Mouse (Mus musculus): ENCODE data around the gene Rexo5. TPM values are rescaled to one million over a fixed set of nuclear protein-coding genes. Genes with fewer than 3 reads are reported as not detected.
A peak's percentile ranks its signal among the peaks of the same experiment; 100 is the strongest.

The Rexo5 gene
- total and polyA plus RNA-seq, 2 experiments from 2014 or later, result 3.5 to 4.5 TPM

DNA sequence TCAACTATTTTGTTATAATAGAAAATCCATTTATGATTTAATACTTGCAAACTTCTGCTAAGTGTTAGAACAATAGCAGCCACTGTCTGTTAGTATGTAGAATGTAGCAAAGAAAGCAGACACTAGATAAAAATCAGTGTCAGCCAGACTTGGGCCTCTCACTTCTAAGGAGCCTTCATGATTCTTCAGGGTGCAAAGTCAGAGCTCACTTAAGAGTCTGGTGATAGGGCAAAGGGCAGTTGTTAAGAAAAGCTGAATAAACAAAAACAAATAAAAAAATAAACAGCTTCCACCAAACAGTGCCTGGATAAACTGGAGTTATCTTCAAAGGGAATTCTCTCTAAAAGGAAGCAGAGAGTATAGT lies 67.1 kb downstream of the Rexo5 start:
- H3K9ac ChIP-seq (replicated peaks; ENCODE audit: low read depth, low read length), result no peak overlapping the region
- H3K27ac ChIP-seq (ENCODE audit: low read depth), result peak overlapping the region; percentile 66
- no peaks in the 10 kb centered on the region for H3K27me3 ChIP-seq (ENCODE audit: control insufficient read depth, insufficient read depth, low read length)
- no peaks in the 10 kb centered on the region for H3K9me3 ChIP-seq (replicated peaks; ENCODE audit: control insufficient read depth, low read length)
- DNase-seq (ENCODE audit: low spot score) (no peak), ATAC-seq (ENCODE audit: insufficient read depth, low read depth) (no peak)
- H3K4me1 ChIP-seq (ENCODE audit: control insufficient read depth, insufficient read depth), result peaks cover 5% of the 10 kb centered on the region
- TF ChIP-seq EP300 (IDR thresholded peaks at IDR 0.05; ENCODE audit: low read depth), result no peak
- TF ChIP-seq CTCF (IDR thresholded peaks at IDR 0.05; ENCODE audit: low read depth), result no peak
- no peak overlapping the region for H3K4me3 ChIP-seq (ENCODE audit: low read depth, low read length)
- peaks cover 24% of the 10 kb centered on the region for H3K36me3 ChIP-seq (replicated peaks; ENCODE audit: control insufficient read depth, insufficient read depth, low read length)
- H3K4me2 ChIP-seq (ENCODE audit: low read depth, low read length), result no peak overlapping the region; the same call in 1 of the 2 replicates

DNA sequence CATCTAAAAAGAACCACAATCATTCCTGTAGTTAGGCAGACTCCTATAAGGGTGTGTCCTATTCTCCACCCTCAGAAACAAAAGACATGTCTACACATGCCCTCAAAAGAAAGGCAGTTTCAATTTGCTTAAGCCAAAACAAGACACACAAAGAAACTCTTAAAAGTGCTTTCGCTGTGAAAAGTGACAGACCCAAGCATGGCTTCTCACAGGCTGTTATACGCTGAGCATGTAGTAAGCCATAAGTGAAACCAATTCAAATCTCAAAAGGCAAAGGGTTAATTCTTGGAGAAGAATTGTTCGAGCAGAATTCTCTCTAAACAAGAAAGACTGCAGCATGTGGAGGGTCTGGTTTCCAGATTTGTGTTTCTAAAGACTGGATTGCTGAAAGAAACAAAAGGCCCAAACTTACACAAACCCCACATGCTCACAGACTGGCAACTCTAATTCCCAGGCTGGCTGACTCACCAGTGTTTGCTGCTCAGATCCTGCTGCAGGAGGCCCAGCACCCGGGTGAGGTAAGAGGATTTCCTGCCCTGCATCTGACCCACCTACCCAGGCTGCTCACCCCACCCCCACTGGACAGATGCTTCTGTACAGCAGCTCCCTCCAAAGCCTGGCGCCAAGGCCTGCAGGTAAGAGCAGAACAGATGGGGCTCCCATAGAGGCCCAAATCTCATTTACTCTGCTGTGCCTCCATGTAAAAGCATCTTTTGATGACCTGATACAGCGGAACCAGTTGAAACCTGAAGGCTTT lies 67.7 kb downstream of the Rexo5 start:
- Histone ChIP-seq H3K27ac (ENCODE audit: low read depth) (peak overlapping the region; percentile 66), H3K9me3 (replicated peaks; ENCODE audit: control insufficient read depth, low read length) (no peaks in the 10 kb centered on the region), H3K27me3 (ENCODE audit: control insufficient read depth, insufficient read depth, low read length) (no peaks in the 10 kb centered on the region), H3K4me3 (ENCODE audit: low read depth, low read length) (no peak overlapping the region), H3K4me2 (ENCODE audit: low read depth, low read length) (peak overlapping the region; percentile 6; the same call in 1 of the 2 replicates), H3K9ac (replicated peaks; ENCODE audit: low read depth, low read length) (peak overlapping the region; percentile 40; the same call in 1 of the 2 replicates), H3K4me1 (ENCODE audit: control insufficient read depth, insufficient read depth) (peaks cover 5% of the 10 kb centered on the region), H3K36me3 (replicated peaks; ENCODE audit: control insufficient read depth, insufficient read depth, low read length) (peaks cover 24% of the 10 kb centered on the region)
- TF ChIP-seq EP300 (IDR thresholded peaks at IDR 0.05; ENCODE audit: low read depth) (no peak), CTCF (IDR thresholded peaks at IDR 0.05; ENCODE audit: low read depth) (no peak)
- 43% methylated on average over 6 of the region's 6 CpGs for WGBS
- peak; percentile 38 for DNase-seq (ENCODE audit: low spot score)
- peak; percentile 71 for ATAC-seq (ENCODE audit: insufficient read depth, low read depth)

DNA sequence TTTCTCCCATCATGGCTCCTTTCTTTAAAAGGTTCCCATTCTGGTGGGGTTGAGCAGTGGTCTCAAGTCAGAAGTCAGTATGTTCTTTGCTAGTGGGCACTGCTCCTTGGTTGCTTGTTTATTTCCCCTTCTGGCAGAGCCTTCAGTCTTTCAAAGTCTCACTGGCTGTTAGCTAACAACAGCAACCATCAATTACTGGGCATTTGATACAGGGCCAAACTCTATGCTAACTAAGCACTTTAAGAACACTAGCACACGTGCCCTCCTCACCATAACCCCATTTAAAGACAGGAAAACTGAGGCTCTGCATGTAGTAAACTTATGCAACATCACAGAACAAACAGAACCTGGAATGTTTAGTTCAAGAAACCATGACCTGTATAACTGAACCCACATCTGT lies 68.4 kb downstream of the Rexo5 start:
- no peak overlapping the region for H3K4me3 ChIP-seq (ENCODE audit: low read depth, low read length)
- TF ChIP-seq EP300 (IDR thresholded peaks at IDR 0.05; ENCODE audit: low read depth) (no peak), CTCF (IDR thresholded peaks at IDR 0.05; ENCODE audit: low read depth) (no peak)
- no peak overlapping the region for H3K27ac ChIP-seq (ENCODE audit: low read depth)
- H3K9me3 ChIP-seq (replicated peaks; ENCODE audit: control insufficient read depth, low read length), result no peaks in the 10 kb centered on the region
- H3K36me3 ChIP-seq (replicated peaks; ENCODE audit: control insufficient read depth, insufficient read depth, low read length), result peaks cover 19% of the 10 kb centered on the region
- peaks cover 5% of the 10 kb centered on the region for H3K4me1 ChIP-seq (ENCODE audit: control insufficient read depth, insufficient read depth)
- H3K9ac ChIP-seq (replicated peaks; ENCODE audit: low read depth, low read length), result no peak overlapping the region
- DNase-seq (ENCODE audit: low spot score) (no peak), ATAC-seq (ENCODE audit: insufficient read depth, low read depth) (no peak)
- 56% methylated on average over 1 of the region's 1 CpGs for WGBS
- H3K4me2 ChIP-seq (ENCODE audit: low read depth, low read length), result no peak overlapping the region
- H3K27me3 ChIP-seq (ENCODE audit: control insufficient read depth, insufficient read depth, low read length), result no peaks in the 10 kb centered on the region

DNA sequence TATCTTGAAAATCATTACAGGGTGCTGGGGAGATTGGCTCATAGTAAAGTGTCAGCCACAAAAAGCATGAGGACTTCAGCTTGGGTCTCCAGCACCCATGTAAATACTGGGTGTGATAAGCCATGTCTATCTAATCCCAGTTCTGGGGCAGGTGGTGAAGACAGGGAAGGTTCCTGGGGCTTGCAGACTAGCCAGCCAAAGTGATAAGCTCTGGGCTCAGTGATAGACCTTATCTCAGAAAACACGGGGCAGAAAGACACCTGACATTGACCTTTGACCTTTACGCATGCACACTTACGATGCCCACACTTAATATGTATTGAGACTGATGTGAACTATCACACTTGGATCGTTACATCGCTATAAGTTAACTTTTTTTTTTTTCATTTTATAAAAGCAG lies 70.7 kb downstream of the Rexo5 start:
- H3K9ac ChIP-seq (replicated peaks; ENCODE audit: low read depth, low read length), result no peak overlapping the region
- no peak for DNase-seq (ENCODE audit: low spot score)
- no peak overlapping the region for H3K4me3 ChIP-seq (ENCODE audit: low read depth, low read length)
- 63% methylated on average over 5 of the region's 5 CpGs for WGBS
- peaks cover 5% of the 10 kb centered on the region; the same call in 1 of the 2 replicates for H3K36me3 ChIP-seq (replicated peaks; ENCODE audit: control insufficient read depth, insufficient read depth, low read length)
- ATAC-seq (ENCODE audit: insufficient read depth, low read depth), result no peak
- peaks cover 5% of the 10 kb centered on the region for H3K4me1 ChIP-seq (ENCODE audit: control insufficient read depth, insufficient read depth)
- H3K27me3 ChIP-seq (ENCODE audit: control insufficient read depth, insufficient read depth, low read length), result no peaks in the 10 kb centered on the region
- H3K9me3 ChIP-seq (replicated peaks; ENCODE audit: control insufficient read depth, low read length), result no peaks in the 10 kb centered on the region
- TF ChIP-seq CTCF (IDR thresholded peaks at IDR 0.05; ENCODE audit: low read depth) (no peak), EP300 (IDR thresholded peaks at IDR 0.05; ENCODE audit: low read depth) (no peak)
- H3K4me2 ChIP-seq (ENCODE audit: low read depth, low read length), result no peak overlapping the region
- H3K27ac ChIP-seq (ENCODE audit: low read depth), result no peak overlapping the region

DNA sequence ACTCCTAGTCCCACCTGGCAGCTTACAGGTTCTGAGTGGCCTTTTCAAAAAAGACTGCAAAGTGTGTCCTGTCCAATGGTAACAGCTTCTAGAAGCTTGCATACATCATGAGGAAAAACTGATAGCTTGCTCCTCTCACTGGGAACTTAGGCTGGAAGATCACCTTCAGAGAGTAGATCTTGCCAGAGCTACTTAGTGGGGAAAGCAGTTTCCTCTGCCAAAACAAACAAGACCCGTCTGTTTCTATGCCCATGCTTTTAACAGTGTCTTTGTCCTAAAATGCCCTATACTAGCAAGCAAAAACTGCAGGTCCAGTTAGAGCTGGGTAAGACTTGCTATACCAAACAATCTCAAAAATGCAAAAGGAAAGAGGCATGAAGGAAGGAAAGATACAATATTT lies 72.3 kb downstream of the Rexo5 start:
- Histone ChIP-seq H3K9me3 (replicated peaks; ENCODE audit: control insufficient read depth, low read length) (no peaks in the 10 kb centered on the region), H3K36me3 (replicated peaks; ENCODE audit: control insufficient read depth, insufficient read depth, low read length) (peaks cover 13% of the 10 kb centered on the region; the same call in 1 of the 2 replicates), H3K4me2 (ENCODE audit: low read depth, low read length) (no peak overlapping the region), H3K27ac (ENCODE audit: low read depth) (no peak overlapping the region), H3K27me3 (ENCODE audit: control insufficient read depth, insufficient read depth, low read length) (no peaks in the 10 kb centered on the region), H3K4me3 (ENCODE audit: low read depth, low read length) (no peak overlapping the region), H3K9ac (replicated peaks; ENCODE audit: low read depth, low read length) (no peak overlapping the region), H3K4me1 (ENCODE audit: control insufficient read depth, insufficient read depth) (peaks cover 2% of the 10 kb centered on the region; the same call in 1 of the 2 replicates)
- ATAC-seq (ENCODE audit: insufficient read depth, low read depth) (no peak), DNase-seq (ENCODE audit: low spot score) (no peak)
- 55% methylated on average over 1 of the region's 1 CpGs for WGBS
- TF ChIP-seq EP300 (IDR thresholded peaks at IDR 0.05; ENCODE audit: low read depth) (no peak), CTCF (IDR thresholded peaks at IDR 0.05; ENCODE audit: low read depth) (no peak)

DNA sequence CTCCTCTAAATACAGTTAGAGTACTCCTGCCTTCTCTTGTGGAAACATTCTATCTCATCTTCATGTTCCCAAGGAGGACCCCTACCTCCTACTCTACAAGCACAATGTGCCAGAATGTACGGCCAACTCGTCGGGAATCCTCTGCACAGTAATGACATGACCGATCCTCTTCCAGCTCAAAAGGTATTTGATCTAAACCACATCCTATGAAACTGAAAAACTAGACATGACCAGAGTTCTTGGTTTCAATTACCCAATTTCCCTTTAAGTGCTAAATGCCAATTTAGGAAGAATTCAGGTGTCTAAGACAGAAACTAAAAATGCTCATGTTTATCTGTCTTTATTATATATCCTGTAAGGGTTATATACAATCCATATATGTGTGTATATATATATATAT lies 78.4 kb downstream of the Rexo5 start:
- DNase-seq (ENCODE audit: low spot score) (no peak), ATAC-seq (ENCODE audit: insufficient read depth, low read depth) (no peak)
- Histone ChIP-seq H3K9ac (replicated peaks; ENCODE audit: low read depth, low read length) (no peak overlapping the region), H3K27me3 (ENCODE audit: control insufficient read depth, insufficient read depth, low read length) (no peaks in the 10 kb centered on the region), H3K4me3 (ENCODE audit: low read depth, low read length) (no peak overlapping the region), H3K27ac (ENCODE audit: low read depth) (no peak overlapping the region), H3K4me1 (ENCODE audit: control insufficient read depth, insufficient read depth) (peaks cover 5% of the 10 kb centered on the region; the same call in 1 of the 2 replicates), H3K36me3 (replicated peaks; ENCODE audit: control insufficient read depth, insufficient read depth, low read length) (peaks cover 12% of the 10 kb centered on the region; the same call in 1 of the 2 replicates), H3K9me3 (replicated peaks; ENCODE audit: control insufficient read depth, low read length) (no peaks in the 10 kb centered on the region), H3K4me2 (ENCODE audit: low read depth, low read length) (no peak overlapping the region)
- 93% methylated on average over 4 of the region's 4 CpGs for WGBS
- TF ChIP-seq CTCF (IDR thresholded peaks at IDR 0.05; ENCODE audit: low read depth) (no peak), EP300 (IDR thresholded peaks at IDR 0.05; ENCODE audit: low read depth) (no peak)

Data from heart, postnatal 0 days (tissue).